Mouse (Mus musculus) megakaryocyte, embryonic 14.5 days (primary cell): ENCODE data around the gene Smg9. TPM values are rescaled to one million over a fixed set of nuclear protein-coding genes. Genes with fewer than 3 reads are reported as not detected.

Source experiments
- H3K27me3 ChIP-seq: replicated peaks from 2 replicates; pipeline ENCODE3; 2012; ENCODE audit warnings: inconsistent platforms
- H3K36me3 ChIP-seq: replicated peaks from 2 replicates; pipeline ENCODE3; 2012; ENCODE audit warnings: low read length, inconsistent platforms, mixed read lengths
- H3K4me1 ChIP-seq: 2 replicates; pipeline ENCODE4 v1.6.1; 2012; ENCODE audit warnings: inconsistent platforms
- H3K4me3 ChIP-seq: replicated peaks from 2 replicates; pipeline ENCODE3; 2012; ENCODE audit warnings: moderate library complexity, mild to moderate bottlenecking, inconsistent platforms
- H3K9me3 ChIP-seq: 2 replicates; pipeline ENCODE4 v1.6.1; 2012; ENCODE audit warnings: inconsistent platforms
- FLI1 ChIP-seq: IDR thresholded peaks from 2 replicates; pipeline ENCODE4 v1.6.1; 2012; ENCODE audit warnings: low read length, inconsistent platforms, mixed read lengths
- GATA1 ChIP-seq: IDR thresholded peaks from 3 replicates; pipeline ENCODE4 v1.6.1; 2012; ENCODE audit warnings: mixed read lengths, low read length, inconsistent platforms, borderline replicate concordance
- polyA plus RNA-seq: library from polyadenylated mRNA; stranded (reverse); fragments of >175 nt; gene quantifications from 2 replicates; pipeline ENCODE4 v1.2.3, GENCODE M21; 2012; ENCODE audit warnings: low replicate concordance; ENCODE audit not compliant: insufficient read depth

Smg9 gene
- polyA plus RNA-seq, 1 experiment = 58.9 TPM

- Histone ChIP-seq H3K4me1 (peaks cover 5% of the 10 kb centered on the region; the same call in 1 of the 2 replicates), H3K36me3 (no peaks in the 10 kb centered on the region), H3K27me3 (peaks cover 70% of the 10 kb centered on the region), H3K9me3 (no peaks in the 10 kb centered on the region; the same call in 1 of the 2 replicates), H3K4me3 (peak overlapping the region; percentile 42)
- no peak for TF ChIP-seq FLI1
- TF ChIP-seq GATA1 = no peak
These were observed 51.2 kb downstream of the Smg9 start for GRCm38 (mm10) chr7:24450585-24451017.

- no peak for TF ChIP-seq FLI1
- TF ChIP-seq GATA1 = no peak
- peaks cover 4% of the 10 kb centered on the region; the same call in 1 of the 2 replicates for H3K4me1 ChIP-seq
- peaks cover 74% of the 10 kb centered on the region for H3K27me3 ChIP-seq
- H3K9me3 ChIP-seq = no peaks in the 10 kb centered on the region; the same call in 1 of the 2 replicates
- H3K36me3 ChIP-seq = no peaks in the 10 kb centered on the region
- H3K4me3 ChIP-seq = no peak within 1 kb of the TSS
These were observed 52.5 kb downstream of the Smg9 start, which contains the start of gene Irgc1 for GRCm38 (mm10) chr7:24451855-24452311. TSS of gene Irgc1 (minus strand) at chr7:24452297.

DNA sequence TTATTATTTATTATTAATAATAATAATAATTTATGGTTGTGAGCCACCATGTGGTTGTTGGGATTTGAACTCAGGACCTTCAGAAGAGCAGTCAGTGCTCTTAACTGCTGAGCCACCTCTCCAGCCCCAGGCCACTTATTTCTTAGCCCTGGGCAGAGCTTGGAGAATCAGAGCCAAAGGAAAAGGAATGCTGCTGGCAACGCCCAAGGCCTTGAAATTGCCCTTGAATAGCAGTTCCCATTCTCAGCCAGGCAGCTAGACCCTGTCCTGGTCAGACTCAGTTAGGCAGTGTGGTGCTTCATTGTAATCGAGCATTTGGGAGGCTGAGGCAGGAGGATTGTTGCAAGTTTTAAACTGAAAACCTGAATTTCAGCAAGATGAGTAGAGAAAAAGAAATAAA, 54.8 kb downstream of the Smg9 start:
- peaks cover 80% of the 10 kb centered on the region for H3K27me3 ChIP-seq
- H3K4me1 ChIP-seq = peaks cover 17% of the 10 kb centered on the region
- no peaks in the 10 kb centered on the region for H3K9me3 ChIP-seq
- H3K36me3 ChIP-seq = no peaks in the 10 kb centered on the region
- TF ChIP-seq FLI1 = no peak
- TF ChIP-seq GATA1 = no peak
- no peak overlapping the region for H3K4me3 ChIP-seq

DNA sequence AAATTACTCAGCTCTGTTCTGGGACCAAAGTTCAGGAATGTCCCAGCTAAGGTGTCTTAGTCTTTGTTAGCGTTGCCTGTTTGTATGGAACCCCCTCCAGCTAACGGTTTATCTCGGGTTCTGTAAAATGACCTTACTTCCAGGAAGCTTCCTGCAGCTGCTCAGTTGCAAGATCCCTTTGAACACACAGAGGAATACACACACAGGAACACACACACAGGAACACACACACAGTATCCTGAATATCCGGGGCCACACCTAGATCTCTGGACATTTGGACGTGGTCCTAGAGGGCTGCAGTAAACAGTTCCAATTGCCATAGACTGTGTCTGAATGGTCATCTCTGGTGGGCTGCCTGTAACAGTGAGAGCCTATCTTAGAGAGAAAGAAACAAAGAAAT, 56.3 kb downstream of the Smg9 start:
- Histone ChIP-seq H3K4me1 (peaks cover 26% of the 10 kb centered on the region), H3K27me3 (peaks cover 83% of the 10 kb centered on the region), H3K36me3 (no peaks in the 10 kb centered on the region), H3K4me3 (no peak overlapping the region), H3K9me3 (no peaks in the 10 kb centered on the region)
- no peak for TF ChIP-seq GATA1

- Histone ChIP-seq H3K4me1 (peaks cover 42% of the 10 kb centered on the region), H3K4me3 (peak overlapping the region; percentile 72), H3K36me3 (no peaks in the 10 kb centered on the region), H3K27me3 (peaks cover 83% of the 10 kb centered on the region), H3K9me3 (no peaks in the 10 kb centered on the region)
- TF ChIP-seq FLI1 (no peak), GATA1 (no peak)
These were observed 58.4 kb downstream of the Smg9 start for GRCm38 (mm10) chr7:24457726-24458370.

DNA sequence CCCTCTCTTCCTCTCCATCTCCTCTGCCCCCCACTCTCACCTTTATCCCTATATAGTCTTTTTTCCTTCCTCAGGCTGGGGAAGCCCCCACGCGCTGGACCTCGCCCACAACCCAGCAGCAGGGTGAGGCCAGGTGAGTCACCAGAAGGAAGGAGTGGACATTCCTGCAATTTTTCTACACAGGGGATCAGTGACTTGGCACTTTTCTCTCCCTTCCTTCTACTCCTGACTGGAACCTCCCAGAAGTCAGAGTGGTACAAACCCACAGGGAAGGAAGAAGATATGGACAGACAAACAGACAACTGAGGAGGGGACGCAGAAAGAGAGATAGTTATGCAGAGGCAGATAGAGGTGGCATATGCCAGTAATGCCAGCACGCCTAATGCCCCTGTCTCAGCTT, 60.0 kb downstream of the Smg9 start:
- peaks cover 47% of the 10 kb centered on the region for H3K4me1 ChIP-seq
- no peaks in the 10 kb centered on the region for H3K9me3 ChIP-seq
- H3K4me3 ChIP-seq = peak overlapping the region; percentile 29
- H3K27me3 ChIP-seq = peaks cover 84% of the 10 kb centered on the region
- TF ChIP-seq FLI1 = no peak
- TF ChIP-seq GATA1 = no peak
- no peaks in the 10 kb centered on the region for H3K36me3 ChIP-seq

DNA sequence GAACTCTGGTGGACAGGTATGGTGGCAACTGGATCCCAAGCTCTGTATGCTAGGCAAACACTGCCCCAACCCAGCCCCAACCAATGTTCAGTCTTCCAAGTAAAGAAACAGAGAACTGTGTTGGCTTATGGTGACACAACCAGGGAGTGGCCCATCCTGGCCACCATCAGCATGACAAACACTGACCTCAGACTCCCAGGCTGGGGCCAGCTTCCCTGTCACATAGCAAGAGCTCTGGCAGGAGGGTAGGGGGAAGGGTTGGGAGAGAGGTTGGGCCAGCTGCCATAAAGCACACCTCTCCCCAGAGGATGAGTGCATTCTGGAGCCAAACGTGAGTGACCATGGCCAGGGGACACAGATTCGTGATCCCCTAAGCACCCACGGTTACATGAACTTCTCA, 60.4 kb downstream of the Smg9 start:
- TF ChIP-seq GATA1 (no peak), FLI1 (no peak)
- H3K4me1 ChIP-seq = peaks cover 49% of the 10 kb centered on the region
- H3K27me3 ChIP-seq = peaks cover 83% of the 10 kb centered on the region
- H3K9me3 ChIP-seq = no peaks in the 10 kb centered on the region
- H3K36me3 ChIP-seq = no peaks in the 10 kb centered on the region
- H3K4me3 ChIP-seq = peak overlapping the region; percentile 29

- Histone ChIP-seq H3K36me3 (peaks cover under 1% of the 10 kb centered on the region), H3K4me1 (peaks cover 52% of the 10 kb centered on the region), H3K4me3 (peak overlapping the region; percentile 10), H3K27me3 (peaks cover 70% of the 10 kb centered on the region), H3K9me3 (no peaks in the 10 kb centered on the region)
- TF ChIP-seq FLI1 (no peak), GATA1 (no peak)
These were observed 62.1 kb downstream of the Smg9 start for GRCm38 (mm10) chr7:24461376-24462051.

DNA sequence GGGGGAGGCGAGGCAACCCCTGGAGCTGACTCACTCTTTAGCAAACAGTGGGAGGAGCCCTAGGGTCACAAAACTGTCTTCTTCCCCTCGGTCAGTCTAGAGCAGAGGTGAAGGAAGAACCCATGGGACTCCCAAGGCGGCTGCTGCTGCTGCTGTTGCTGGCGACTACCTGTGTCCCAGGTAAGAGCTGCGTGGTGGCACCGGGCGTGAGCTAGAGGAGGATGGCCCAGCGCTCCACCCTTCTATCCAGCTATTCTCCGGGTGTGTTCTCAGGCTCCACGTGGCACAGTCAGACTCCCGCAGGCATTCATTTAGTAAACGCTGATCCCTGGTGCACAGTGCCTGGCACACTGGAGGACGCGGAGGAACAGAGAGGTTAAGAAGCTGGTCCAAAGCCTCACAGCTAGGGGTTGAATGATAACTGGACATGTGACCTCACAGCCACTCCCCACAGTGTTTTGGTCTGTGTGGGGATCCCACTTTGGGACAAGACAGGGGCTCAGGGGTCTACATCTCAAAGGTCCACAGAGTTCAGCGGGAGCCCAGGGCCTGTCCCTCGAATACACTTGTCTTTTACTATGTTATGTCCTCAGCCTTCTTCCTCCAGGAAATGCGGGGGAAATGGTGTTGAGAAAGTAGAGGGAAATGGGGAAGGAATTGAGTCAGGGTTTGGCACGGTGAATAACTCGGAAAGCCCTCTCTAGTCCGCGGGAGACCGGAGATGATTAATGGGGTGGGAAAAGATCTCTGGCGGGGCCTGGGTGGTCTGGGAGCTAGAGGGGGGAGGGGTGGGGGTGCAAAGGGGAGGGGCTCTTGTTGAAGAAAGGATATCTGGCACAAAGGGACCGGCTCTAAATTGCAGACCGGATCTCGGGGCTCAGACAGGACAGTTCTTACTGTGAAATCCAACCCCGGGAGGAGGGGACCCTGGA, 63.2 kb downstream of the Smg9 start, which contains the start of gene Plaur:
Gene Plaur, plus strand, starts transcription at position 97 of the 932 bp plus-strand sequence.
- H3K27me3 ChIP-seq = peaks cover 64% of the 10 kb centered on the region
- H3K4me1 ChIP-seq = peaks cover 55% of the 10 kb centered on the region
- TF ChIP-seq FLI1 (no peak), GATA1 (no peak)

More for the DNA sequence above, 63.2 kb downstream of the Smg9 start, which contains the start of gene Plaur:
- peak within 1 kb of the TSS; percentile 90 for H3K4me3 ChIP-seq
- H3K36me3 ChIP-seq = peaks cover 7% of the 10 kb centered on the region
- no peaks in the 10 kb centered on the region for H3K9me3 ChIP-seq
